Mouse (Mus musculus) embryo, embryonic 9.5 days (tissue): ENCODE measurements around the gene Snd1.
A peak's percentile ranks its signal among the peaks of the same experiment; 100 is the strongest.
"Not testable (repeated sequence)": the region's sequence is repeated elsewhere in the genome, so short reads cannot be mapped to it uniquely, and the experiment has no call there.

Source experiments
- DNase-seq: peaks from one replicate; pipeline ENCODE4 v3.0.0-alpha.2; 2017; ENCODE audit errors: extremely low spot score

Gene Snd1

DNA sequence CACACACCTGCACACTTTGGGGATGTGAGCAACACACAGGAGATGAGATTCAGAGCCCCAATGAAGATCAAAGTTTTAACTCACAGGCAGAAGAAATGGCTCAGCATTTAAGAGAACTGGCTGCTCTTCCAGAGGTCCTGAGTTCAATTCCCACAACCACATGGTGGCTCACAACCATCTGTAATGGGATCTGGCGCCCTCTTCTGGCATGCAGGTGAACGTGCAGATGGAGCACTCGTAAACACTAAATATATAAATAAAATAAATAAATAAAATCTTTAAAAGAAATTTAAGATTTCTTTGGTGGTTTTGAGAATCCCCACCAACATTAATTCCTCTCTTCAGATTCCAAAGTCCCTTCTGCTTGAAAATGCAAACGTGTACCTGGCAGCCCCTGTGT, 429.5 kb downstream of the Snd1 start:
- no peak for DNase-seq

GRCm38 (mm10) chr6:28905301-28905700, 430.4 kb downstream of the Snd1 start:
- DNase-seq, result no peak

GRCm38 (mm10) chr6:28909866-28910265, 434.9 kb downstream of the Snd1 start:
- DNase-seq, result no peak

GRCm38 (mm10) chr6:28914981-28915380, 440.0 kb downstream of the Snd1 start:
- DNase-seq, result no peak

DNA sequence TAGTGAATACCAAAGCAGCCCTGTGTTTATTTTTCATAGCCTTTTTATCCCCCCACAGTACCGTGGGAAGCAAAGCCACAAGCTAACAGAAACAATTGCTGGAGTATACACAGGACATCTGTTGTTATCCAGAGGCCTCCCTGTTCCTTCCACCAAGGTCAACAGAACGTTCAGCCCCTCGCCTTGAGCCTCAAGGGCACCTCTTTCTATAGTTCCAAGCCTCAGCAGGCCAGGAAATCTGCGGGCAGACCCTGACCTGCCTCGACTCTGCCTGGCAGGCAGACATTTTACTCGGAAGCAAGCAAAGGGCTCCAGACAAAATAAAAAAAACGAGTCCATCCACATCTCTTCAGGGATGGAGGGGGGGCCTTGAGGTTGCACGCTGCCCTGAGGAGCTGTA, 441.7 kb downstream of the Snd1 start:
- no peak for DNase-seq

DNA sequence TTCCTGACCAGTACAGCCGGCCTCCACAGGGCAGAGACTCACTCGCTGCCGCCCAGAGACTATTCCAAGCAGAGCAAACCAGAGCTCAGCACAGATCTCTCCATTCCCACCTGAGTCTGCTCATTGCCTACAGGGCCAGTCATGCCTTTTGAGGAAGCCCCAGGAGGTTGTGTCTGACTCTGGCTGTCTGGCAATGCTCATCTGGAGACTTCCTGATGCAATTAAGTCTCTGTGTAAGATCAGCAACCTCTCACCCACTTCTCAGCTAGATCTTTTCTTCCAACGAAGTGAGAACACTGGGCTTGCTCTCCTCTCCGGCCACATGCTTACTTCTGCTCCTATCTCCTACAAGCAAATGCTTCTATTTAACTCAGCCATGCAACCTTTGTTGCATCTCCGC, 444.4 kb downstream of the Snd1 start:
- DNase-seq, result no peak

- DNase-seq, result no peak
Observed at GRCm38 (mm10) chr6:28922371-28922770, 447.4 kb downstream of the Snd1 start.

- no peak for DNase-seq
Observed at GRCm38 (mm10) chr6:28923091-28923824, 448.3 kb downstream of the Snd1 start.

DNA sequence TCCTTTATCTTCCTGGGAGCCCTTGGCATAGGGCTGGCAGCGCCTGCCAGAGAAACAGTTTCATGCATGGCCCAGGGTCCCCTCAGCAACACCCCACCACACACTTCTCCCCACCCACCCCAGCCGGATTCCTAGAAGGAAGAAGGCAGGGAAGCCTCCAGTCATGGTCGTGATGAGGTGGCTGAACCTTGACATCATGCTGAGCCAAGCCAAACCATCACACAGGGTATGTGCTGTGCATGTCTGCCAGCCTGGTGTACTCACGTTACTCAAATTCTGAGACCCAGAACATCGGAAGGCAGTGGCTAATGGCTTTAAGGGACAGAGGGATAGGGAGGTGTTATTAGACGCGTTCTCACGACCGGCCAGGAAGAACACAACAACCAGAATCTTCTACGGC, 448.9 kb downstream of the Snd1 start:
- DNase-seq, result no peak

GRCm38 (mm10) chr6:28927987-28928386, 453.0 kb downstream of the Snd1 start:
- not testable (repeated sequence) for DNase-seq

GRCm38 (mm10) chr6:28929169-28929803, 454.3 kb downstream of the Snd1 start:
- not testable (repeated sequence) for DNase-seq

- DNase-seq, result no peak
Observed at GRCm38 (mm10) chr6:28931234-28931633, 456.3 kb downstream of the Snd1 start.

DNA sequence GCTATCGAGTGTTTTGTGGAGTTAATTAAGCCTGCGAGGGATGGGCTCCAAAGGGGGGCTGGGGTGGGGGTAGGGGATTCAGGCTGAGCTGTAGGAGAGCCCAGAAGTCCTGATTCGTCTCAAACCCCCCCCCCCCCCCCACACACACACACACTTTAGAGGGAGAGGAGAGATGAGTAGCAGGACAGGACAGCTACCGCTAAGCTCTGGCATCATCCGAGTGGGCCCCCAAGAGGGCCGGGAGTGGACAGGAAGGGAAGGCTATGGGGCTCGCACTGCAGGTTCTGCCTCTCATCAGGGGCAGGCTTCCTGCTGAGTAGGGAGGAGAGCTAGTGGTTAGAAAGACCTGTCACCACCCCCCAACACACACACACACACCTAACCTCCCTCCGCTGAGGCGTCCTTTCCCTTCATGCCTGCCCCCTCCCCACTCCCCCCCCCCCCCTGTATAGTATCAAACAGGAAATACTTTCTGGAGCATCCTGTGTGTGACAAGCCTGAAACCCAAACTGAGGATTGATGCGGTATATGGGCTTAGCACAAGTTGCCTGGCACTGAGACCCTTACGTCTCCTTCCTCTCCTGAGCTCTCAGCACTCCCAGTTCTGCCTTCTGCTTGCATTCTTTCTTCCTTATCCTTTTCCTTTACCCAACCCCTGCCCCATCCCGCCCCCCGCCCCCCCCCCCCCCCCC, 456.8 kb downstream of the Snd1 start:
- peak; percentile 27 for DNase-seq

DNA sequence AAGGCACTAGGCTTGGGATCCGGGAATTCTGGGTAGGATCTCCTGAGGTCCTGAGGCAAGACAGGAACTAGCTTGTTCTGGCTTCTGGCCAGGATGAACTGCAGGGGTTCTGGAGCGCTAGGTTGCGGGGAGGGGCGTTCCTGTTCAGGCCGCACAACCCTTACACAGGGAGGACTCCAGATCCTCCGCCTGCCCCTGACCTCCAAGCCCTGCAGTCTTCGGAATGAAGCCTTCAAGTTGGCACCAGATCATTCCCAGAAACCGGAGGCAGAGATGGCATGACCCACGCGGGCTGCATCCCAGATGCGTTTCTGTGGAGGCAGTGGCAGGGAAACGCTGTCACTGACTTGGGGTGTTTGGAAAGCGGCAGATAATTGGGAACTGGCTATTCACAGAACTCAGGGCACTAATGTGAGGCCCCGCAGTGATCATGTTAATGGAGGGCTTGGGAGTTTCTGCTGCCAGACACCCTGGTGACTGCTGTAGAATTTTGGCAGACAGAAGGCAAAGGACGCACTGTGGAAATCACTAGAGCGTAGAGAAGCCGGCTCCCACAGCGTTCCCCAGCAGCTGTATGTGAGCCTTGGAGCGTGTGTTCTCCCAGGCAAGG, 457.5 kb downstream of the Snd1 start:
- DNase-seq, result peak; percentile 53

DNA sequence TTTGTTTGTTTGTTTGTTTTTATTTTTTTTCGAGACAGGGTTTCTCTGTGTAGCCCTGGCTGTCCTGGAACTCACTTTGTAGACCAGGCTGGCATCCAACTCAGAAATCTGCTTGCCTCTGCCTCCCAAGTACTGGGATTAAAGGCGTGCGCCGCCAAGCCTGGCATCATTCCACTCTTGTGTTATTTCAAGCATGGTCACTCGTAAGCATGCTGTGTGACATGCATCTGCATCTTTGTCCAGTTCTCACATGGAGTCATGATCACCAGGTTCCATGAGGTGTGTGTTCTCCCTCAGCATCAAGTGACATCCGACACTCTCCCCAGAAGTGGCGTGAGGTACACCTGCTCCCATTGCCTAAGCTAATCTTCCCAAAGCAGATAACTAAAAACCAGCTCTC, 460.8 kb downstream of the Snd1 start:
- no peak for DNase-seq

DNA sequence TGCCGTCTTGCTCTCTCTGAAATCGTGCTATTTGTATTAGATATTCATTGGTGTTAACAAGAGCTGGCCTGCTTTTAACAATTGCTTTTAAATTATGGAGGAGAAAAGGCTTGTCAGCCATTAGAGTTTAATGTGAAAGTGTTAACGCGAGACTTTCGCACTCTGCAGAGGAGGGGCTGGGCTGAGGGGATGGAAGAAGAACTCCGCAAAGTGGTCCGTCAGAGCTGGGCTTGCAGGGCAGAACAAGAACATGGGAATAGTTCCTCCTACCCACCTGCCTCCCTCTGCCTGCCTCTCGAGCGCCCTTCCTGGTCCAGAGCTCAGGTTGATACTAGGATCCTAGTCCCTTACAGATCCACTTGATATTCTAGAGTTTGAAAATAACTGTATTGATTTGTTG, 472.3 kb downstream of the Snd1 start:
- no peak for DNase-seq

- peak; percentile 74 for DNase-seq
Observed at GRCm38 (mm10) chr6:28949269-28949668, 474.3 kb downstream of the Snd1 start.

GRCm38 (mm10) chr6:28955581-28955980, 480.6 kb downstream of the Snd1 start:
- DNase-seq, result peak; percentile 45

DNA sequence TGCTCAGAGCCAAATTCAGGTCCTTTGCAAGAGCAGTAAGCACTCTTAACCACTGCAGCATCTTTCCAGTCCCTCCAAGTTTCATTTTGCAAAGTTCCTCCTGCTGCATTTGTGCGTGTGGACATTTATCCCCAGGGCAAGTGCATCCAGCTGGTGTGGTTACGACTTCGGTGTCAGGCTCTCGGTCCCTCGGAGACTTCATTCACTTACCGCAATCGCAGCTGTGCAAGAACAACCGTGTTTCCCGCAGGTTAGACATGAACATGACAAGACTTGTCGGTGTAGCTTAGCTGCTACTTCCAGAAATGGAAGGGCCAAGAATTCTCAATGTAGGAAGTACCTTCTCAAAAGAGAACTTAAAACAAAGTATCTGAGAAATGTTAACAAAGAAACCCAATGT, 482.5 kb downstream of the Snd1 start:
- no peak for DNase-seq

DNA sequence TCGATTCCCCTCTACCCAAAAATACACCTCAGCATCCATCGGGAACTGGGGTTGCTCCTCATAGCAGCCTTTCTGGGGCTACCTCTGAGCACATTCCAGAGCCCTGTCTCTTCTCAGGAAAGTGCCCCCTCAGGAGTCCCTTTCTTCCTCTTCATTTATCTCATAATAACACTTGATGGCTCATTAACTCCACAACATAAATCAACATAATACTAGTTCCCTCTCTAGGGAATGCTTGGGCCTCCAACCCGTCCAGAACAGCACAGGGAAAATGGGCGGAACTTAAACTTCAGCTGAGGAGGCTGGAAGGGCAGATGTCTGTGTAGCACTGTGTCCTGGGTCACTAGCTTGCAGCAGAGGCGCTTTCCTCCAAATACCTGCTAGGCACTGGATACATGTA, 488.2 kb downstream of the Snd1 start:
- DNase-seq, result no peak

- DNase-seq, result no peak
Observed at GRCm38 (mm10) chr6:28965264-28965663, 490.3 kb downstream of the Snd1 start.

DNA sequence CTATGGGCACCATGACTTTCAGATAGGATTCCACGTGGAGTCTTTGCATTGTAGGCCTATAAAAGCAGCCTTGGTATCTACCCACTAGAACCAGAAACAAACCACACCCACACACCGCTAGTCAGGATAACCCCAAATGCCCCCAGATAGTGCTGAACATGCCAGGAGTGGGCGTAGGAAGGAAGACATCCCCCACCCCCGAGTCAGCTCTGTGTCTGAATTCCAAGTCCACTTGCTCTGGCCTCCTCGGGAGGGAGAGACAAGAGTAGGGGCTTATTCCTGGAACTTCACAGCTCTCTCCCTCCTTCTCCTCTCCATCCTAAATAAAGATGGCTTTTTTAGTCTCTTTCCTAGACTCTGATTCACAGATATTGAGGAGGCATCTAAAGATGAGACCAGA, 494.7 kb downstream of the Snd1 start:
- DNase-seq, result no peak

- no peak for DNase-seq
Observed at GRCm38 (mm10) chr6:28970711-28971110, 495.8 kb downstream of the Snd1 start.
